Mouse (Mus musculus) G1E (cell line): ENCODE results near the gene Marc2.

Experiments
- CTCF ChIP-seq: IDR thresholded peaks from 2 replicates; pipeline ENCODE4 v1.5.1; 2012; ENCODE audit warnings: low read depth, low read length, inconsistent platforms, mixed read lengths
- GATA1 ChIP-seq: IDR thresholded peaks from 2 replicates; pipeline ENCODE4 v1.6.1; 2012; ENCODE audit warnings: borderline replicate concordance, low read length, inconsistent platforms, mixed read lengths
- GATA2 ChIP-seq: IDR thresholded peaks from 2 replicates; pipeline ENCODE4 v1.6.1; 2012; ENCODE audit warnings: low read depth, low read length, inconsistent platforms, borderline replicate concordance
- POLR2AphosphoS5 ChIP-seq: IDR thresholded peaks from 2 replicates; pipeline ENCODE4 v1.6.1; 2012; ENCODE audit warnings: low read depth, low read length, inconsistent platforms; ENCODE audit not compliant: insufficient replicate concordance
- TAL1 ChIP-seq: conservative IDR thresholded peaks from 2 replicates; pipeline ENCODE4 v1.6.1; 2012; ENCODE audit warnings: low read depth, low read length, inconsistent platforms, mixed read lengths

DNA sequence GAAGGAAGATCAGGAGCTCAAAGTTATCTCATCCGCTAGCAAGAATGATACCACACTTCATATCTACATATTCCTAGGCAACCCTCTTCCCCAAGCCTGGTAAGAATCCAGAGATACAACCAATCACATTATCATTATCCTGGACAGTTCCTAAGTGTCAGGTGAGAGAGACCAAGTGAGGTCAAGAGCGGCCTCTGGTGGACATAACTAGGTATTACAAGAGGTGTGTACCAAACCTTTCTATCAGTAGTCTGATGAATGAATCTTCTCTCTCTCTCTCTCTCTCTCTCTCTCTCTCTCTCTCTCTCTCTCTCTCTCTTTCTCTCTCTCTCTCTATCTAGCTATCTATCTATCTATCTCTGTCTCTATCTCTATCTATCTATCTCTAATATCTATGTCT, 55.1 kb downstream of the Marc2 start:
- TF ChIP-seq CTCF (no peak), GATA1 (no peak), POLR2AphosphoS5 (no peak), TAL1 (no peak), GATA2 (no peak)
